Mouse (Mus musculus) cerebellum, adult 11-12 months (tissue): ENCODE results near the gene Cdc37l1.
"Not testable (repeated sequence)": the region's sequence is repeated elsewhere in the genome, so short reads cannot be mapped to it uniquely, and the experiment has no call there.

ENCODE experiments used
- DNase-seq: peaks from one replicate; pipeline ENCODE4 v3.0.0; 2022

The Cdc37l1 gene

DNA sequence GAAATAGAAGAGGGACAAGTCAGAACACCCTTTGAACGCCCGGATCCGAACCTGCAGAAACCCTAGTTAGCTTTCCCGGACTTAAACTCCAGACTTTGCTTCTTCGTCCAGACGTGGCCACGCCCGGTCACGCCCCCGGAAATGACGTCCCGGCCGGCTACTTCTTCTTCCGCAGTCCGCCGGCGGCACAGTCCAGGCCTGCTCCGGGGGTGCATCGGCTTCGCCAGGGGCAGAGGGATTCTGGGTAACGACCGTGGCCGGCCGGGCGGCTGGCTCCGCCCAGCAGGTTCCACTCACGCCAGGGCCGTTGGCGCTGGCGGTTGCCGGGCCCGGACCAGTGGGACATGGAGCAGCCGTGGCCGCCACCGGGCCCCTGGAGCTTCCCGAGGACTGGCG is at the start of gene Cdc37l1:
Gene Cdc37l1, plus strand, starts transcription at position 159 of the 396 bp plus-strand sequence.
- DNase-seq: peak; percentile 97

DNA sequence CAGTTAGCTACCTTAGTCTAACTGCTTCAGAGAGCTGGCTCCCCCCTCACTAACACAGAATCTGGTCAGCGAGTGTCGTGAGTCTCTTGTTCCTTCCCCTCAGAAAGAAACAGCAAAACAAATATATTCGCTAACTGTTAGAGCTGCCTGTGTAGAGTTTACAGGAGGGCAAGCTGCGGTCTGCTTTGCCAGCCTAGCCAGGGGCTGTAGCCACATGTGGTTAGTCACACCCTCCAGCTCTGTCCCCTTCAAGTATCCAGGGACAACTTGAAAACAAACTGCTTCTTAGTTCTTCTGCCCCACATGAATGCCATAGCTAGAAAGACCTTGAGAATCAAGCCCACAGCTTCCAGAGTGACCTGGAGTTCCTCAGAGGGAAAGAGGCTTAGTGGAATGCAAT is 48.9 kb upstream of the Cdc37l1 start:
- no peak for DNase-seq

DNA sequence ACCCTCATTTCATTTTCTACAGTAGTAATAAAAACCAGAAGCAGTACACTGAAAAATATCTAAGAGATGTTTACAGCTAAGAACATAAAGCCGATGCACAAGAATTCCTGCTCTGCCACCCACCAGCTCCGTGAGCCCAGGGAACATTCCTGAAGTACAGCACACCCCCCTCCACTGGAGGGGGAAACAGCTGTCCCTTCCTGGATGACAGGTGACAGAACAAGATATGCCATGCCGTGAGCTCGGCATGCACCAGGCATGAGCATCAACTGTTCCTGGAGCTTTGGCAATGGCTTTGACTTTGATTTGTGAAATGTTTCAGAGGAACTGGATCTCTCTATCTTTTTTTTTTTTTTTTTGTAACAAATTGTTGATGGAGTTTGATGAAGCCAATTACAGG is 43.4 kb upstream of the Cdc37l1 start:
- no peak for DNase-seq

DNA sequence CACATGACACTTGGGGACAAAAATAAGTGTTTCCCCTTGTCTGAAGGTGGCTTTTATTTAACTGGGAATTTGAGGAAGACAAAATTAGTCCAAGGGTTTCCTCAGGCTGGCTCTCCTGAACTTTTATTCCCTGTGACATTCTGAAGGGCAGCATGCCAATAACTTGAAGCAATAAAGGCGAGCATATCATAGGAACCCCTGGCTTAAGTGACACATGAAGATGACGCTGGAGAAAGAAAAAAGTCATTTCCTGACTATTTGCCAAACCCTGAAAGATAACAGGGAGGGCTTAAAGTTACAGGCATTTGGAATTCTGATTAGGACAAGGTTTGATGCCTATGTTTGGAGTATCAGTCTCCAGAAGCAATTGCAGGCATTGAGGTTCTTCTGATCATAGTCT is 42.8 kb upstream of the Cdc37l1 start:
- DNase-seq: no peak

DNA sequence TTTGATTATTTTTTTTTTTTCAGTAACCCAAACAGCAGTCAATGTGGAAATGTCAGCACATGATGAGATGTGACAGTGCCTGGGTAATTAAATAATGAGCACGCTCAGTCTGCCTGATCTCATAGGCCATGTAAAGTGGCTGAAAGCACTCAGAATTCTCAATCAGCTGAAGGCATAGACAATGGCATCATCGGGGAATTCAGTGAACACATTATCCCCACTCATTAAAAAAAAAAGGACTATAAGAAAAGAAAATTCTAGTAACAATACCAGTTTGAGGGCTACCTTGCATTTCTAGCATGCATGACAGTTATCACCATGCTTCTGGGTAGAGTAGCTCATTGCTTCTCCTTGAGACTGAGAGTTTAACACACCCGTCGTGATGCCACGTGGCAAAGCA is 38.9 kb upstream of the Cdc37l1 start:
- no peak for DNase-seq

DNA sequence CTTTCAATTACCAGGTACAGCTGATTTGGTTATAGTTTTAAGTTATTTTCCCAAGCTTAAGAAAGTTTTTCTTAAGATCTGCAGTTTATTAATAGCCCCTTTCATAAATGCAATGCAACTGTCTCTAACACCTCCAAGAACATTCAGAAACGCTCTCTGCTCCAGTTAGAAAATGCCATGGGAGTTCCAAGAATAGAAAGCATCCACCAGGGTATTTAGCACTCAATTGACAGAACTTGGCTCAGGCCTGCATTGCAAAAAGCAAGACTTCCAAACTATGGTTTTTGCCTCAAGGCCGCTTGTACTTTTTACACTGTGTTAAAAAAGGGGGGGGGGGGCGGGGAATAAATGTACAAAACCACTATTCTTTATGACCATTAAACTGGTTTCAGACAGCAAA is 27.0 kb upstream of the Cdc37l1 start:
- no peak for DNase-seq

DNA sequence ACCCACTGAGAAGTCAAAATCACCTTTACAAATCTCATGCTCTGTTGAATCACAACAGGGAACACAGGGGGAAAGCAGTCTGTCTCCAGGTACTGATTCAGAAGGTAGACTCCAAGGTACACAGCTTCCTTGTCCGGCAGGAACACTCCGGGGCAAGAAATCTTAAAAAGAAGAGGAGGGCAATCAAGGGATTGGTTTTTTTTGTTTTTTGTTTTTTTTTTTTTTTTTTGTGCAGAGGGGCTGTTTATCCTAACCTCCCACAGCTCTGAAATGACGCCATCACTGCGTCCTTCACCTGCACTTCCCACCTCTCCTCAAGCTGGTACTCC is 26.7 kb upstream of the Cdc37l1 start:
- no peak for DNase-seq

DNA sequence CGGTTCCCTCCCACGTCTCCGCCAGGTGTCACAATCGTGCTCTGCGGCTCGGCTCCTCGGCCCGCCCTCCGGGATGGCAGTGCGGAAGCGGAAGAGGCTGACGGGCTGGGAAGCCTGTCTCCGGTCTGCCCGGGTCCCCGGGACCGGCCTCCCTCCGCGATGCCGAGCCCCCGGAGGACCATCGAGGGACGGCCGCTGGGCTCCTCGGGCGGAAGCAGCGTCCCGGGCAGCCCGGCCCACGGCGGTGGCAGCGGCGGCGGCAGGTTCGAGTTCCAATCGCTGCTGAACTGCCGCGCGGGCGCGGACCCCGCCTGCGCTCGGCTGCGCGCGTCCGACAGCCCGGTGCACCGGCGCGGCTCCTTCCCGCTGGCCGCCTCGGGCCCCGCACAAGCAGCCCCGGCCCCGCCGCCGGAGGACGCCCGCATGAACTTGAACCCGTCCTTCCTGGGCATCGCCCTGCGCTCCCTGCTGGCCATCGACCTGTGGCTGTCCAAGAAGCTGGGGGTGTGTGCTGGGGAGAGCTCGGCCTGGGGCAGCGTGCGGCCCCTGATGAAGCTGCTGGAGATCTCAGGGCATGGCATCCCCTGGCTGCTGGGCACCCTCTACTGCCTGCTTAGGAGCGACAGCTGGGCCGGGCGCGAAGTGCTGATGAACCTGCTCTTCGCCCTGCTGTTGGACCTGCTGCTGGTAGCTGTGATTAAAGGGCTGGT is 26.2 kb upstream of the Cdc37l1 start, which contains the start of gene Plpp6:
Gene Plpp6, plus strand, starts transcription at position 112 of the 710 bp plus-strand sequence.
- peak; percentile 90 for DNase-seq

DNA sequence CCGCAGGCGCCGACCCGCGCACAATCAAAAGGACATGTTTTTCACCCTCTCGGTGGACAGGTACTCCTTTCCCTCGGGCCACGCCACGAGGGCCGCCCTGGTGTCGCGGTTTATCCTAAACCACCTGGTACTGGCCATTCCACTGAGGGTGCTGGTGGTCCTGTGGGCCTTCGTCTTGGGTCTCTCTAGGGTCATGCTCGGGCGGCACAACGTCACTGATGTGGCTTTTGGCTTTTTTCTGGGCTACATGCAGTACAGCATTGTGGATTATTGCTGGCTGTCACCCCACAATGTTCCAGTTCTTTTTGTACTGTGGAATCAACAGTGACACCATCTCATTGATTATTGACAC is 25.6 kb upstream of the Cdc37l1 start:
- DNase-seq: no peak

DNA sequence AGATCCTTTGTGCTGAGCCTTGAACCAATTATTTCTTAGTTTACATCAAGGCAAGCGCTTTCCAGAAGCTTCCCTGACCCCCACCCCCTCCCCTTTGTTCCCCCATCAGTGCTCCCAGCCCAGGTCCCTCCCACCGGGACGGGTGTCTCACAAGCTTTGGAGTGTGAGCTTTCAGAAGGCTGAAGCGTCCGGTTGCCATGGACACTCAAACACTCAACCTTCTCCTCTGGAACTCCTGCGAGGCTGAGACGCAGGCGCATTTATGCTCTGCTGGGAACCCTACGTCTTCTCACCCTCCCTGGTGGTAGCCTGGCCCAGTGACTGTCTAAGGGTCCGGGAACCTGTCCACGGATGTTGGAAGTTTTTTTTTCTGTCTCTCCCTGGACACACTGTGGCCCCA is 22.5 kb upstream of the Cdc37l1 start, which contains the start of gene 4430402I18Rik:
Gene 4430402I18Rik, minus strand, starts transcription at position 149 of the 400 bp plus-strand sequence.
- DNase-seq: no peak

DNA sequence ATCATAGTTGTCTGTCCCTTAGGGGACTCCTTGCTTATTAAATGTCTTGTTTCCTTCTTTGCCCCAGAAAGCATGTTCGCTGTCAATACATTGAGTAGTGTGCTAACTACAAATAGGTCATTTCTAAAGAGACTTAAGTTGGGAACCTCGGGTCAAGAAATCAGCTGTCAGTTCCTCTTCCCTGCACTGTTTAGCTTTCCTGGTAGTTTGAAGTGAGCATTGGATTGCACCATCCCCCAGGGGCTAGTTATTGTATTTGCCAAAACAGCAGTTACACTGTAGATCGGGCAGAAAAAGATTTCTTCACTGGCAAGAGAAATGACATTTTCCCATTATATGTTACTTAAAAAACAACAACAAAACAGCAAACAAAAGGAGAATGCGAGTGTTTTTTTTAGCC is 22.0 kb upstream of the Cdc37l1 start:
- no peak for DNase-seq

DNA sequence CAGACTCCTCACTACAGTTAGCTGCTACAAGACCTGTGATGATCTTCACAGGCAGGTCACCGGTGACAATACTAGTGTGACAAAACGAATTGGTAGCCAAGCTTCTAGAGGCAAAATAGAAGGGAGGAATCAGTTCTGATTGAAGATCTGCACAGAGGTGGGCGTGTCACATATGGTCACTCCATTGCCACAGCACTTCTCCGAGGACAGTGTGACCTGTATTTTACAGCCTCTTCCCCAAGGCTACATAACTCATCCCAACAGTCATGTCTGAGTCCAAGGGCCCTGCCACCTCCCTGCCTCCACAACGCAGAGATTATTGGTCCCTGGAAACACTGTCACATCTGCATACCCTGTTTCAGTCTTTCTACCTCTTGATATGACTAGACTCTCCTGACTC is 20.9 kb upstream of the Cdc37l1 start:
- DNase-seq: no peak

DNA sequence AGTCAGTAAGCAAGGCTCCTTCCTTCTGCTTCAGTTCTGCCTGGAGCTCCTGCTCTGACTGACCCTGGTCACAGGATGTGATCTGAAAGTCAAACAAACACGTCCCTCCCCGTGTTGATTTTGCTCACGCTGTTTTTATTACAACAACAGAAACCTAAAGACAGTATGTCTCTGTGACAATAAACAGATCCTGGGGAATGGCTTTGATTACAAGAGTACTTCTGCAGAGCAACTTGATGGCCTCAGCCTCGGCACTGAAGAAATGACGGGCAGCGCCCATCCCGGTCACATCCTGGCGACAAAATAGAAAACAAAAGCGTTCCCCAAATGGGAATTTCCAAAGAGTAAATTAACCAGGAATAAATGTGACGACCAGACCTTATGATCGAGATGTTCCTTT is 19.9 kb upstream of the Cdc37l1 start:
- DNase-seq: no peak

DNA sequence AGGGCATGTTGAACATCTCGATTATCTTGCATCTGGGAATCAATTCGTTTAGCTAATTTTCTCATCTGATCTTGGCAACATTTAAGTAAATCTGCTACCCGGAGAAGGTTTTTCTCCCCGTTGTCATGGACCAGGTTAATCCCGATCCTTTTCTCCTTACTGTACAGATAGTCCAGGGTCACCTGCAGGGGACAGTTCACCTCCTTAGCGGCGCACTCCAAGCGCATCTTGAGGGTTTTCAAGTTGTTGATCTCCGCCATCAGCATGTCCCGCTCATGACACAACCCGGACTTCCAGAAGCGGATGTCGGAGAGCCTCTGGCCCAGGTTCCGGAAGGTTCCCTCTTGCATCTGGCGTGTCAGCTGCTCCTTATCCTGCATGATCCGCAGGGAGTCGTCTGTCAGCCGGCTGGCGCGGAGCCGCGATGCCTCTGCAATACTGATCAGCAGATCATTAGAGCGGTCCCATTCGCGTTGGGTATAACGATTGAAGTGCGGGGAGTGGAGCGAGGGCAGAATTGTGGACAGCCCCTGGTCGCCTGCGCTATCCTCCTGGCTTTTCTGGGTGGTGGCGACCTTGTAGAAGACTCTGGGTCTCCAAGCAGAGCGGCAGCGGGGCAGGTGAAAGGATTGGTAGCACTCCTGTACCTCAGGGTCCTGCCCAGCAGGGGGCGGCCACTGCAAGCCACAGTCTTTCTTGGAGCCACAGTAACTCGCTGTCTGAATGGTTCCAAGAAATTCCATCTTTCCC is 15.1 kb upstream of the Cdc37l1 start:
- DNase-seq: peak; percentile 61

DNA sequence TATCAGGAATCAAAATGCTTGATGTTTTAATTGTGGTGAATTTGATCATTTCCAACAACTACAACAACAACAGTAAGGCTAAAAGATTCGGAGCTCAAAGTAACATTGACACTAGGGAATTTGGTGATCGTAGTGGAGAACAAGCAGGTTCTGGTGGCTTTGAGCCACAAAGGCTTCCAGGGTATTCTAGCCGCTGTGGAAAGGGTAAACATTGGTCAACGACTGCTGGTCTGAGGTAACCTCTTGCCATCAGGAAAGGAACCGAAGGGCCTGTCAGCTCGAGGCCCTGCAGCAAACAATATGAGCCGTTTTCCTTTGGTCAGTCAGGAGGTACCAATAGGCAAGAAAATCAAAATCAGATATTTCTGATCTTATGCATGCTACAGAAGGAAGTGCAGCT is 7.5 kb upstream of the Cdc37l1 start:
- no peak for DNase-seq

DNA sequence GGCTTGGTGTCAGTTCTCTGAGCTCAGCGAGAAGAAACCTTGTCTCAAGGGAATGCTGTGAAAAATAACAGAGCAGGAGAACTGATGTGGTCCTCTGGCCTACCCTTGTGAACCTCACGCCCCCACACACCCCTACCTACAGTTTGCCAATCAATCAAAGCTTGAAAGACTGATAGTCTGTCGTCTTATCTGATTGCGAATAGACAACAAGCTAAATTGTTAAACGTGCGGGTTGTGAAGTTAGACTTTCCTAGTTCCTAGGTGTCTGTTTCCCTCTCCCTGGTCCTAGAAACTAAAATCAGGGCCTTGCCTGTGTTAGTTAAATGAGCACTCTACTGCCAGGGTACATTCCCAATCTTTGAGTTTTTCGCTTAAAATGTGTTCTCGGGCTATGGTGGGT is 637 bp upstream of the Cdc37l1 start:
- DNase-seq: no peak

DNA sequence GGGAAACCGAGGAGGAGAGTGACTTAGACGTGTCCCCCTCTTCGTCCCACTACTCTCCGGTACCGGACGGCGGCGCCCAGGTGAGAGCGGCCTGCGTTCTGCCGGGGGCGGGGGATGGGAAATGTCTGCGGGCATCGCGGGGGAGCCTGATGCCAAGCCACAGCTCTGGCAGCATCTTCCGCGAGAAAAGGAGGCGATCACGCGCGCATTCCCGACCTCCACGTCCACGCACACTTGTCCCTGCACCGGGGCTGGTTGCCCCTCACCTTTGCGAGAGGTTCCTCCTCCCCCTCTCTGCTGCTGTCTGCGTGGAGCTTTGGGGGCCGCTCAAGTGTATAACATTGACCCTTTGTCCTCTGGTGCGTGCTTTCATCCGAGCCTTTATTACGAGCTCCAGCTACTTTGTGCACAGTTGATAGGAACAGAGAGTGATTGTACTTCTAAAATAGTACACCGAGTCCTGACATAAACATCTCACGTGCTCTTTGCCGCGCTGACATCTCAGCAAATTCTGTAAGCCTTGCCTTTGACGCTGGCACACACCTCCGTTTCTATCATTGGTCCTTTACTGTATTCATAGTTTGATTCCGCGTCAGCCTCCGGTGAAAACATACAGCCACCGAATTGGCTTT is 554 bp downstream of the Cdc37l1 start:
- no peak for DNase-seq

DNA sequence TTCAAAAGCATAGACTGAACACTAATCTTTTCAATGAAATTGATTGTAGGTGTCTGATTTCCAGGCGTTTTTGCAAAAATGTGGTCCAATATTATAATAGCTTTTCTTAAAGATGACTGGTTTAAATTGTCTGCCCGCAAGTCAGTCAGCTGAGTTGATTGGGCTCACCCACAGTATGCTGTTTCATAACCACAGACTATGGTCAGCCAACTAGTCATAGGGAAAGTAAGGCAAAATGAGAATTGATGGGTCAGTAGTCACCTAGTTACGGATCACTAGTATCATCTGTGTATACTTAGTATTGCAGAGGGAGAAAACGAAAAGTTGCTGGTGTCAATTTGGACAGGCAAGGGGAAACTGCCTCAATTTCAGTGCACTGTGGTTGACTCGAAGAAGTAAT is 1.2 kb downstream of the Cdc37l1 start:
- DNase-seq: no peak

DNA sequence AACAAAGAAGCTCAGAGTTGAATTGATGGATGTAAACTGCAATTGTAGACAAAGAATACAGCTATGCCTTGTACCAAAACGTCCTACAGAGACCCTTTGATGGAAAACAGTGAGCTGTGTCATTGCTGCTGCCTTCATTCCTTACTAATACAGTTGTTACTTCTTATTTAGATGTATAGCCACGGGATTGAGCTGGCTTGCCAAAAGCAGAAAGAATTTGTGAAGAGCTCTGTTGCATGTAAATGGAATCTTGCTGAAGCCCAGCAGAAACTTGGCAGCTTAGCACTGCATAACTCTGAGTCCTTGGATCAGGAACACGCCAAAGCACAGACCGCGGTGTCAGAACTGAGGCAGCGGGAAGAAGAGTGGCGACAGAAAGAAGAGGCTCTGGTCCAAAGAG is 4.7 kb downstream of the Cdc37l1 start:
- no peak for DNase-seq

DNA sequence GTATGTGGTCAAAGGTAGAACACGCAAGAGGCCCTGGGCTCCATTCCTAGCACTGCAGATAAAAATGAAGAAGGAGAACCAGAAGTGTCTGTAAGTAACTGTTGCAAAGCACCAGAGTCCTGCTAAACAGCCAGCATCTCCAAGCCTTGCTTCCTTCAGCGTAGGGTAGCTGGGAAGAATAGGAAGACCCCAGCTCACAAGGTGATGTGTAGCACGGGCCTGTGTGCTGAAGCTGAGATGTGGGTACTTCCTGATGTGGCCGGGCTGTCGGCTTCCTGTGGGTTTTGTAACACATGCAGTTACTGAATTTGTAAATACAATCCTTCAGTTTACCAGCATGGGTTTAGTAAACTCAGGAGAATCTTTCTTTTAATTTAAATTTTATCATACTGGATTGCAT is 5.2 kb downstream of the Cdc37l1 start:
- DNase-seq: no peak

DNA sequence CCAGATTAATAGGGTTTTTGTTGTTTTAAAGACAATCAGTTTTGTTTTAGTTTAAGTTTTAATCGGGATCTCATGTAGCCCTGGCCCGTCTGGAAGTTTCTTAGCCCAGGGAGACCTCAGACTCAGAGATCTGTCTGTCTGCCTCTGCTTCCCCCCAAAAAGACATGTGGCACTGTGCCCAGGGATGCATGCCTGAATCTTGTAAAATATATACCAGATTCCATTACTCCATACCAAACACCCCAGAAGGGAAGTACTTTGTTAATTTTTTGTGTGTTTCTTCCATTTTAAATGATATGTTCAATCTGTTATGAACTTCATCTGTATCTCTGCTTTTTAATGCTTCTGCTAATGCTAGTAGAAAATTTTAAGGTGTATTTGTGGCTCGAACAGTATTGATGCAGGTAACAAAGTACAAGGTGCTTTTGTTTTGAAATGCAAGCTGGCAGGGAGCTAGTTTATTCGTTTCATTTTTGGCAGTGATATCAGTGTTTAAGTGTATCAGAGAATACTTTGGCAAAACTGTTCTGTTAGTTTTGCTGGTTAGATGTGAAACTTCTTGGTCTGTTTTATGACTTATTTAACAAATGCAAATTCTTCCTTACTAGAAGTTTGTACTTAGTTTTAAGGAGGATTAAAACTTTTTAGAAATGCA is 8.0 kb downstream of the Cdc37l1 start:
- no peak for DNase-seq

DNA sequence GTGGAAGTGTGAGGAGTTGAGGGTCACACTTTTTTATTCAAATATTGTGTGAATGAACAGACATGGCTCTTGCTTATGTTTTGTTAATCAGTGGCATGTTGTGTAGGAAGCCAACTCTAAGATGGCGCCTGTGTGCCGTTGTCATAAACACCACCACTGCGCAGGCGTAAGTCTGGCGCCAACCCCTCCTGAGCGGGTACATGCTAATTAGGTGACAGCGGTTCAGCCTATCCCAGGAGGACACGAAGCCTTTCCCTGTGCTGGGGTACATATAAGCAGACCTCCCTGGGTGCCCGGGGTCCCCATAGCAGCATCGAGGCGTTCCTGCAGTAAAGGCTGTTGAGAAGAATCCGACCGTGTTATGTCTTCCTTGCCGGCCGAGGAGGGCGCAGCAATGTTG is 10.2 kb downstream of the Cdc37l1 start:
- DNase-seq: not testable (repeated sequence)

DNA sequence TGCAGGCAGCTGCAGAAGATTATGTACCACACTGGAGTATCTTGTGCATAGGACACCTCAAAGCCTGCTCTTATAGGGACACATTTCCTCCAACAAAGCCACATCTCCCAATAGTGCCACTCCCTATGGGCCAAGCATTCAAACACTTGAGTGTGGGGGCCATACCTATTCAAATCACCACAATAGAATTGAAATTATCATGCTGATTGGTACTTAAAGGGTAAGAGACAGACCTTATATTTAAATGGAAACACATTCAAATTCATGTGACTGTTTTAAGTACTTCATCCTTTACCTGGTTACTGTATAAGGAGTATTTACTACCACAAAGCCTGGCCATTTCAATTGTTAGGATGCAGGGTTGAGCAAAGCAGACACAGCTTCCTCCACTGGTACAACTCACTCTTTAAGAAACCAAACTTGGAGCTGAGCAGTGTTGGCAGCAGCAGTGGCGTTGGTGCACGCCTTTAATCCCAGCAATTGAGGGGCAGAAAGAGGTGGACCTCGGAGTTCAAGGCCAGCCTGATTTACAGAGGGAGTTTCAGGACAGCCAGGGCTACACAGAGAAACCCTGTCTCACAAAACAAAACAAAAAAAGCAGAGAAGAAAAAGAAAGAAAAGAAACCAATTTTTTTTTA is 18.0 kb downstream of the Cdc37l1 start:
- no peak for DNase-seq
